Mouse (Mus musculus): ENCODE results near the gene Helq. TPM values are rescaled to one million over a fixed set of nuclear protein-coding genes. Genes with fewer than 3 reads are reported as not detected.

Gene Helq
- total RNA-seq, 2 experiments from 2014 or later, result 16.4 to 17.1 TPM

Other genes with a start within 250 kb of the Helq start
- under 1 TPM in 1 of 2 experiments, not detected in 1; 0.53 TPM for gene Plac8, start 226.4 kb downstream of the Helq start, total RNA-seq (2021)
- 10 to 100 TPM; 77.1 to 79.6 TPM for gene Coq2, start 123.5 kb downstream of the Helq start, total RNA-seq (2021)
- gene Hpse, start 78.9 kb downstream of the Helq start, total RNA-seq (2021), result 1 to 10 TPM; 1.2 to 1.9 TPM
- 10 to 100 TPM; 59.9 to 63.8 TPM for gene Mrps18c, start within 50 bp of the Helq start, total RNA-seq (2021)
- 10 to 100 TPM in 1 of 2 experiments, 1 to 10 TPM in 1; 8.7 to 11.8 TPM for gene Abraxas1, start 22.4 kb upstream of the Helq start, total RNA-seq (2021)
- gene Gpat3, start 47.1 kb upstream of the Helq start, total RNA-seq (2021), result 1 to 10 TPM; 5.6 to 7.9 TPM